Mouse (Mus musculus) forebrain, embryonic 11.5 days (tissue): Measurements from ENCODE around the gene Samm50. TPM values are rescaled to one million over a fixed set of nuclear protein-coding genes. Genes with fewer than 3 reads are reported as not detected.
A peak's percentile ranks its signal among the peaks of the same experiment; 100 is the strongest.

Experiments
- ATAC-seq: fragments of 200-750 bp; cut with Nextera tagmentation; replicated peaks from 2 replicates; pipeline ENCODE4 v1.8.0; 2017; ENCODE audit warnings: moderate TSS enrichment; ENCODE audit not compliant: low FRiP score
- DNase-seq: peaks from one replicate; pipeline ENCODE4 v3.0.0-alpha.2; 2017; ENCODE audit warnings: low spot score
- H3K27ac ChIP-seq: fragments of 300-500 bp; sonication (generic); 2 replicates; pipeline ENCODE4 v1.5.1; 2014; ENCODE audit warnings: low read depth, low read length
- H3K27me3 ChIP-seq: fragments of 300-500 bp; sonication (generic); 2 replicates; pipeline ENCODE4 v1.6.1; 2014; ENCODE audit warnings: mild to moderate bottlenecking, low read length, mixed read lengths; ENCODE audit not compliant: control insufficient read depth, insufficient read depth
- H3K36me3 ChIP-seq: fragments of 300-500 bp; sonication (generic); 2 replicates; pipeline ENCODE4 v1.6.1; 2014; ENCODE audit warnings: mild to moderate bottlenecking, low read length, moderate library complexity, mixed read lengths; ENCODE audit not compliant: control insufficient read depth, insufficient read depth
- H3K4me1 ChIP-seq: fragments of 300-500 bp; sonication (generic); replicated peaks from 2 replicates; pipeline ENCODE4 v1.6.1; 2014; ENCODE audit warnings: low read length, mixed read lengths; ENCODE audit not compliant: control insufficient read depth, insufficient read depth
- H3K4me2 ChIP-seq: fragments of 300-500 bp; sonication (generic); 2 replicates; pipeline ENCODE4 v1.6.1; 2014; ENCODE audit warnings: low read depth, mild to moderate bottlenecking, low read length, moderate library complexity, mixed read lengths; ENCODE audit not compliant: severe bottlenecking
- H3K4me3 ChIP-seq: fragments of 300-500 bp; sonication (generic); 2 replicates; pipeline ENCODE4 v1.5.1; 2014; ENCODE audit warnings: low read depth, low read length
- H3K9ac ChIP-seq: fragments of 300-500 bp; sonication (generic); 2 replicates; pipeline ENCODE4 v1.6.1; 2014; ENCODE audit warnings: low read length
- H3K9me3 ChIP-seq: fragments of 300-500 bp; sonication (generic); 2 replicates; pipeline ENCODE4 v1.6.1; 2016; ENCODE audit warnings: low read length, mixed read lengths; ENCODE audit not compliant: control insufficient read depth
- WGBS: fragments of 180-500 bp; shearing (Covaris S2); extraction: QIAGEN DNeasy Blood & Tissue Kit; methylation state at CpG from one replicate; pipeline ENCODE4 v1.1.7; 2014; 5-methylcytosine and 5-hydroxymethylcytosine counted together
- polyA plus RNA-seq: library from polyadenylated mRNA; unstranded; fragments of >200 nt; fragmentation: Nextera tagmentation; extraction: Ambion mirVana; gene quantifications from 2 replicates; pipeline ENCODE4 v1.2.1, GENCODE M21; 2014

Samm50 gene
- polyA plus RNA-seq, 1 experiment from 2014 or later = 78.8 TPM

- Histone ChIP-seq H3K4me2 (no peak overlapping the region), H3K9me3 (no peaks in the 10 kb centered on the region), H3K36me3 (no peaks in the 10 kb centered on the region), H3K27ac (no peak overlapping the region), H3K27me3 (peaks cover 1% of the 10 kb centered on the region; the same call in 1 of the 2 replicates), H3K4me1 (no peaks in the 10 kb centered on the region), H3K4me3 (no peak overlapping the region), H3K9ac (no peak overlapping the region)
- 56% methylated on average over 10 of the region's 10 CpGs for WGBS
- ATAC-seq (no peak), DNase-seq (no peak)
Observed at GRCm38 (mm10) chr15:84224779-84225178, 32.7 kb downstream of the Samm50 start.

DNA sequence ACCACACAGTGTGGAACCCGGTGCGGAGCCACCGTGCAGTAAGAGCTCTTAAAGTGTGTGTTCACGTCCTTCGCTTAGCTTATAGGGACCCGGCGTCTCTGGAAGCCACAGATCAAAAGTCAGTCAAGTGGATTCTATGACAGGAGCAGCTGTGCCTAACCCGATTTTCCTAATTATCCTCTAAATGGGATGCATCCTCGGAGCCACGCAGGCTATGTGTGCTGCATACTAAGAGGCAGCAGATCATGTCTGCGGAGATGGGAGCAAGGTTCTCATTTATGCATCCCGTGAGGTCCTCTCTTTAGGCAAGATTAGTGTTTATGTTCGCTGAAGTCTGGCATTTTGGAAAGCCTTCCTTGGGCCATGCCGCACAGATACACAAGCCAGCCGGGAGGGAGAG lies 34.9 kb downstream of the Samm50 start:
- DNase-seq = no peak

DNA sequence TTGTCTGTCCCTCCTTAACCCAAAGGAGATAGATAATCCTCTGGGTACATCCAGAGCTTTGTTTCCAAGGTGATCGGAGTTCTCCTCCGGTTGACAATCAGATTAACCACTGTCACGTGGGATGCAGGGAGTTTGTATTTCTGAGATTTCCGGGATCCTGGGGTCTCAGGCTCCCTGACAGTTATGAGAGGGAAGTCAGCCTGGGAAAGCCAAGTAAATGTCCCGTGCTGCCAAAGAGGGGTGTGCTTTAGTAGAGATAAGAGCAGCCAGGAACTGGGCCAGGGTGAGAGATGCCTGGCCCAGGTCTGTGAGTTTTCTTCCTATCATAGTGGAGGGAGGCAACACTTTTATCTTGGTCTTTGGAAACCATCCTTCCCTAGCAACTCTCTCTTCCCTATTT lies 38.6 kb downstream of the Samm50 start:
- Histone ChIP-seq H3K36me3 (no peaks in the 10 kb centered on the region), H3K9ac (no peak overlapping the region), H3K4me2 (0 out of 2 replicates have a peak overlapping the region, but pooled peaks have one; percentile 93), H3K9me3 (no peaks in the 10 kb centered on the region), H3K27ac (no peak overlapping the region), H3K27me3 (peaks cover 8% of the 10 kb centered on the region), H3K4me3 (no peak overlapping the region), H3K4me1 (peaks cover 7% of the 10 kb centered on the region; the same call in 1 of the 2 replicates)
- DNase-seq (no peak), ATAC-seq (no peak)
- WGBS = 11% methylated on average over 5 of the region's 5 CpGs

More for the DNA sequence above, 34.9 kb downstream of the Samm50 start:
- Histone ChIP-seq H3K9ac (no peak overlapping the region), H3K27me3 (peaks cover 5% of the 10 kb centered on the region; the same call in 1 of the 2 replicates), H3K9me3 (no peaks in the 10 kb centered on the region), H3K4me2 (no peak overlapping the region), H3K4me1 (peaks cover 3% of the 10 kb centered on the region; the same call in 1 of the 2 replicates), H3K36me3 (no peaks in the 10 kb centered on the region), H3K27ac (no peak overlapping the region), H3K4me3 (no peak overlapping the region)
- WGBS = 67% methylated on average over 15 of the region's 15 CpGs
- ATAC-seq = no peak

DNA sequence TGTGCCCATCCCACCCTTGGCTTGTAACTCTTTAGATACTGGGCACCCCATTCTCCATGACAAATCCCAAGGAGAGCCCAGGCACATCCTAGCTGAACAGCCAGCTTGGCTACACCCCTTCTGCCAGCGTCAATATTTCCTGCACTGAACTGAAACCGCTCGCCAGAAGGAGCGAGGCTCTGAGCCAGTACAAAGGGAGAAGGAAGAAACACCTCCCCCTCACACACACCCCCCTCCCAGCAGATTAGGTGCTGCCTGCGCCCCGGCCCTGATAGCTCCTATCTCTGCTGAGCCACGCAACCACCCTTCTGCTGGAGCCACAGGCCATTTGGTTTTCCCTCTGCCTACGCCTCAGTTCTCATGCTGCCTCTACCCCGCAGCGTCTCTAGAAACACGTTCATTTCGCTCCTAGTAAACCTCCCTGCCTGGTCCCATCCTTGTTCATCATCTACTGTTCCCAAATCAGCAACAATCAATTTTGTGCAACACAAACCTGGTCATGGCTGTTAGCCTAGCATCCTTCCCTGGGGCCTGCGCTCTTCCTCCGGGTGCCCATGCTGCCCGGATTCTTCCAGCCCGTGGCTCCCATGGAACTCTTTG lies 39.2 kb downstream of the Samm50 start:
- Histone ChIP-seq H3K9ac (peak overlapping the region; percentile 50), H3K27me3 (peaks cover 8% of the 10 kb centered on the region), H3K27ac (no peak overlapping the region), H3K9me3 (no peaks in the 10 kb centered on the region), H3K4me3 (peak overlapping the region; percentile 47), H3K4me2 (peak overlapping the region; percentile 93), H3K36me3 (no peaks in the 10 kb centered on the region), H3K4me1 (peaks cover 7% of the 10 kb centered on the region; the same call in 1 of the 2 replicates)
- DNase-seq (peak; percentile 65), ATAC-seq (no peak)
- 4% methylated on average over 16 of the region's 16 CpGs for WGBS

DNA sequence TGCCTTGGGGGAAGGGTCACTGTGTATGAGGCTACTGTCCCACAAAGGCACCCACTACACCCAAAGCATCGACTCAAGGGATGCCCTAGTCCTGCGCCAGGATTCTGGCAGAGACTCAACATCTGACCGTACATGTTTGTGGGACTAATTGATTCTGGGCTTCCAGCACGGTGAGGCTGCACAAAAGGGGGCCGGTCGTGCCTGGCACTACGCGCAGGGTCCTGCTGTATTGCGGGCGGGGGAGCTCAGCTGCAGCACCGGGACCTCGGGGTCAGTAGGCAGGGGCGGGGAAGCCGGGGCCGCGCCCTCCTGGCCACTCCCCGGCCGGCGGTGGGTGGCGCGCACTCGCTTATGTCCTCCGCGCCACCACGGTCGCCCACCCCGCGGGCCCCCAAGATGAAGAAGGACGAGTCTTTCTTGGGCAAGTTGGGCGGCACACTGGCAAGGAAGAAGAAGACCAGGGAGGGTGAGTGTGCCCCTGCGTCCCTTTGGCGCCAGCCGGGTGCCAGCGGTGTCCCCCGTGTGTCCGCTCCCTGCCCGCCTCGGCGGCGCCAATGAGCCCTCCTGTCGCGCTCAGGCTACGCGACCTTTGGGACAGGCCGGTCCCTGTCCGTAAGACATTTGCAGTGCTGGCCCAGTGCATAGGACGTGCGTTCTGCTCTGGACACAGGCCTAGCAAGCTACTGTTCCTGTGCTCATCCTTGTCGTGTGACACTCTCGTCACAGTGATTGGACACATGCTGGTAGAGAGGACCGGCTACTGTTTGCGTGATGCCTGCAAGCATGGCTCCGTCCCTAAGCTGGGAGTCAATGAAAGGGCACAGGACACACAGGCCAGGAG lies 39.9 kb downstream of the Samm50 start, which contains the start of gene Parvb:
Gene Parvb (plus strand): TSS at position 323 of the 841 bp plus-strand sequence.
- Histone ChIP-seq H3K4me1 (peaks cover 7% of the 10 kb centered on the region; the same call in 1 of the 2 replicates), H3K27ac (no peak within 1 kb of the TSS), H3K9ac (peak within 1 kb of the TSS; percentile 50), H3K4me2 (peak within 1 kb of the TSS; percentile 93), H3K4me3 (peak within 1 kb of the TSS; percentile 47), H3K36me3 (no peaks in the 10 kb centered on the region), H3K9me3 (no peaks in the 10 kb centered on the region), H3K27me3 (peaks cover 8% of the 10 kb centered on the region)
- ATAC-seq = peak; percentile 69; the same call in 1 of the 2 replicates
- DNase-seq = peak; percentile 67
- WGBS = under 1% methylated on average over 53 of the region's 53 CpGs

GRCm38 (mm10) chr15:84232609-84233008 lies 40.6 kb downstream of the Samm50 start:
- DNase-seq = no peak
- peak overlapping the region; percentile 47 for H3K4me3 ChIP-seq
- H3K9ac ChIP-seq = no peak overlapping the region; the same call in 1 of the 2 replicates

GRCm38 (mm10) chr15:84234794-84235581 lies 42.9 kb downstream of the Samm50 start:
- H3K36me3 ChIP-seq = no peaks in the 10 kb centered on the region
- H3K4me2 ChIP-seq = no peak overlapping the region
- no peak overlapping the region for H3K9ac ChIP-seq
- H3K4me3 ChIP-seq = no peak overlapping the region
- DNase-seq = no peak
- whole genome bisulfite sequencing = 86% methylated on average over 7 of the region's 7 CpGs
- H3K27me3 ChIP-seq = peaks cover 6% of the 10 kb centered on the region
- no peak overlapping the region for H3K27ac ChIP-seq
- peaks cover 9% of the 10 kb centered on the region; the same call in 1 of the 2 replicates for H3K4me1 ChIP-seq
- no peak for ATAC-seq
- no peaks in the 10 kb centered on the region for H3K9me3 ChIP-seq

More at GRCm38 (mm10) chr15:84232609-84233008, 40.6 kb downstream of the Samm50 start:
- ATAC-seq = no peak
- H3K27me3 ChIP-seq = peaks cover 8% of the 10 kb centered on the region
- 5% methylated on average over 8 of the region's 8 CpGs for WGBS
- H3K4me1 ChIP-seq = peaks cover 7% of the 10 kb centered on the region; the same call in 1 of the 2 replicates
- no peaks in the 10 kb centered on the region for H3K36me3 ChIP-seq
- no peaks in the 10 kb centered on the region for H3K9me3 ChIP-seq
- H3K4me2 ChIP-seq = peak overlapping the region; percentile 93; the same call in 1 of the 2 replicates
- H3K27ac ChIP-seq = no peak overlapping the region

DNA sequence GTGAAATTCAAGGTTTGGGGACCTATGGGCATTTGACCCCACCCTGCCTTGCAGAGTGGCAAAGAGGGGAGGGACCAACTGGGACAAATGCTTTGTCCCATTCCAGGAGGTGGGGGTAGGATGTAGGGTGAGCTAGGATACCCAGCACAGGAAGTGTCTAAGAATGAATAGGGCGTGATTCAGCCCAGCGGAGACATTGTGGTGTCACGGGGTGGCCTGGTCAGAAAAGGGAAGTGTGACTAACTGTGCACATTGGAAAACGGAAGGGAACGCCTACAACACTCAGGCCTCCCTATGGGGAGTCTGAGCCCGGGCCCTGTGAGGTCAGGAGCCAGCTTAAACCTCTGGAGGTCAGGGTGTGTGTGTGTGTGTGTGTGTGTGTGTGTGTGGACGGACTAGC lies 43.6 kb downstream of the Samm50 start:
- no peak for DNase-seq
- Histone ChIP-seq H3K36me3 (no peaks in the 10 kb centered on the region), H3K27me3 (peaks cover 6% of the 10 kb centered on the region; the same call in 1 of the 2 replicates), H3K27ac (no peak overlapping the region), H3K4me2 (no peak overlapping the region), H3K4me3 (no peak overlapping the region), H3K9ac (no peak overlapping the region), H3K9me3 (no peaks in the 10 kb centered on the region), H3K4me1 (peaks cover 9% of the 10 kb centered on the region; the same call in 1 of the 2 replicates)
- ATAC-seq = no peak
- 84% methylated on average over 7 of the region's 7 CpGs for WGBS
